Mouse (Mus musculus) neural tube, embryonic 11.5 days (tissue): ENCODE results near the gene Lbh. TPM values are rescaled to one million over a fixed set of nuclear protein-coding genes. Genes with fewer than 3 reads are reported as not detected.

ENCODE experiments used
- ATAC-seq: fragments of 200-750 bp; cut with Nextera tagmentation; 2 replicates; pipeline ENCODE4 v1.8.0; 2017; ENCODE audit warnings: moderate number of reproducible peaks, mild to moderate bottlenecking, moderate TSS enrichment, moderate library complexity; ENCODE audit not compliant: insufficient read depth, low FRiP score, low TSS enrichment
- DNase-seq: peaks from one replicate; pipeline ENCODE4 v3.0.0-alpha.2; 2015; ENCODE audit warnings: low spot score
- H3K27ac ChIP-seq: fragments of 300-500 bp; sonication (generic); 2 replicates; pipeline ENCODE4 v1.5.1; 2014; ENCODE audit warnings: low read depth, mild to moderate bottlenecking, low read length
- H3K27me3 ChIP-seq: fragments of 300-500 bp; sonication (generic); 2 replicates; pipeline ENCODE4 v1.6.1; 2014; ENCODE audit warnings: mild to moderate bottlenecking, low read length, mixed read lengths; ENCODE audit not compliant: control insufficient read depth, insufficient read depth
- H3K36me3 ChIP-seq: fragments of 300-500 bp; sonication (generic); 2 replicates; pipeline ENCODE4 v1.6.1; 2014; ENCODE audit warnings: mild to moderate bottlenecking, low read length, moderate library complexity, mixed read lengths; ENCODE audit not compliant: control insufficient read depth, insufficient read depth
- H3K4me1 ChIP-seq: fragments of 300-500 bp; sonication (generic); 2 replicates; pipeline ENCODE4 v1.6.1; 2014; ENCODE audit warnings: low read length, mixed read lengths; ENCODE audit not compliant: control insufficient read depth, insufficient read depth
- H3K4me2 ChIP-seq: fragments of 300-500 bp; sonication (generic); 2 replicates; pipeline ENCODE4 v1.6.1; 2014; ENCODE audit warnings: low read depth, mild to moderate bottlenecking, moderate library complexity
- H3K4me3 ChIP-seq: fragments of 300-500 bp; sonication (generic); 2 replicates; pipeline ENCODE4 v1.5.1; 2014; ENCODE audit warnings: low read depth, low read length
- H3K9ac ChIP-seq: fragments of 300-500 bp; sonication (generic); 2 replicates; pipeline ENCODE4 v1.6.1; 2014; ENCODE audit warnings: mild to moderate bottlenecking, low read length
- H3K9me3 ChIP-seq: fragments of 300-500 bp; sonication (generic); 2 replicates; pipeline ENCODE4 v1.6.1; 2016; ENCODE audit warnings: low read length; ENCODE audit not compliant: control insufficient read depth
- WGBS: fragments of 180-500 bp; shearing (Covaris S2); extraction: QIAGEN DNeasy Blood & Tissue Kit; methylation state at CpG from one replicate; pipeline ENCODE4 v1.1.7; 2014; 5-methylcytosine and 5-hydroxymethylcytosine counted together
- polyA plus RNA-seq: library from polyadenylated mRNA; unstranded; fragments of >200 nt; fragmentation: Nextera tagmentation; extraction: Ambion mirVana; gene quantifications from 2 replicates; pipeline ENCODE4 v1.2.1, GENCODE M21; 2014

Gene Lbh
- polyA plus RNA-seq, 1 experiment from 2014 or later, result 5.3 TPM

GRCm38 (mm10) chr17:72897076-72897475, 21.0 kb upstream of the Lbh start:
- ATAC-seq, result no peak
- Histone ChIP-seq H3K27me3 (no peaks in the 10 kb centered on the region), H3K9ac (no peak overlapping the region), H3K9me3 (no peaks in the 10 kb centered on the region), H3K36me3 (no peaks in the 10 kb centered on the region), H3K27ac (no peak overlapping the region), H3K4me2 (no peak overlapping the region), H3K4me1 (no peaks in the 10 kb centered on the region), H3K4me3 (no peak overlapping the region)
- no peak for DNase-seq
- WGBS, result 92% methylated on average over 7 of the region's 7 CpGs

GRCm38 (mm10) chr17:72897961-72898360, 20.1 kb upstream of the Lbh start:
- Histone ChIP-seq H3K4me2 (no peak overlapping the region), H3K36me3 (no peaks in the 10 kb centered on the region), H3K9ac (no peak overlapping the region), H3K9me3 (no peaks in the 10 kb centered on the region), H3K27me3 (no peaks in the 10 kb centered on the region), H3K27ac (no peak overlapping the region), H3K4me3 (no peak overlapping the region), H3K4me1 (no peaks in the 10 kb centered on the region)
- ATAC-seq, result no peak
- 88% methylated on average over 5 of the region's 5 CpGs for WGBS
- no peak for DNase-seq

GRCm38 (mm10) chr17:72898775-72899174, 19.3 kb upstream of the Lbh start:
- no peaks in the 10 kb centered on the region for H3K27me3 ChIP-seq
- H3K27ac ChIP-seq, result no peak overlapping the region
- H3K36me3 ChIP-seq, result no peaks in the 10 kb centered on the region
- no peak overlapping the region for H3K4me2 ChIP-seq
- H3K9me3 ChIP-seq, result no peaks in the 10 kb centered on the region
- no peaks in the 10 kb centered on the region for H3K4me1 ChIP-seq
- no peak overlapping the region for H3K9ac ChIP-seq
- no peak for DNase-seq
- 67% methylated on average over 3 of the region's 3 CpGs for WGBS
- no peak for ATAC-seq
- H3K4me3 ChIP-seq, result no peak overlapping the region

DNA sequence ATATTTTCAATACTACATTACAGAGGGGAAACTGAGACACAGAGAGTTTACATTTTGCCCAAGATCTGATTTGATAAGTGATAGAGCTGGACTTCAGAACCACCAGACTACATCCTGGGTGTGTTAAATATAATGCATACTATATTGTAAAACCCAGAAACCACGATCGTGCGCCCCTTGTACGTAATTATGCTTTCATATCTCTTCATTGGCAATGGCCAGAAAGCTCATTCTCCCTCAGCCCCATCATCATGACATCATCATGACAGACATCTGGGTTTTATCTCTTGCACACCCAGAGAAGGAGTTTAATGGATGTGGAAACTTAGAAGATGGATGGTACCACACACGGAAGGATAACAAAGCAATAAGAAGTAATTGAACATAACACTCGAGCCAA, 17.1 kb upstream of the Lbh start:
- no peaks in the 10 kb centered on the region for H3K27me3 ChIP-seq
- no peak overlapping the region for H3K9ac ChIP-seq
- H3K27ac ChIP-seq, result no peak overlapping the region
- no peak overlapping the region for H3K4me2 ChIP-seq
- no peaks in the 10 kb centered on the region for H3K9me3 ChIP-seq
- H3K36me3 ChIP-seq, result no peaks in the 10 kb centered on the region
- DNase-seq, result no peak
- no peak for ATAC-seq
- WGBS, result 91% methylated on average over 6 of the region's 6 CpGs
- no peak overlapping the region for H3K4me3 ChIP-seq
- no peaks in the 10 kb centered on the region for H3K4me1 ChIP-seq

DNA sequence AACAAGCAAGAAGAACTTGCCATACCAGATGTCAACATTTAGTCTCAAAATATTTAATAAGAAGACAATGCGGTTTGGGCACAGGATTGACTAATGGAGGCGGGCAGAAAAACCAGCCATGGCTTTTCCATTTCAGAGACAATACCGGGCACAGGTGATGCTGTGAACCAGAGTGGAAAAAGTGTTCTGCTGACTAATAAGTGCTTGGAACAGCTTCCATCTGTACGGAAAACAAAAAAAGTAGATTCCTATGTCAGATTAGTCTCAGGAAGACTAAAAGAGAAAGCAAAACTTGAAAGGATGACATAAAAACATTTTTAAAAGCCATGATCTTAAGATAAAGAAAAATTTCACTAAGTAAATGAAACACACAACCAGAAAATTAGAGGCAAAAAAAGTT, 16.4 kb upstream of the Lbh start:
- ATAC-seq (no peak), DNase-seq (no peak)
- Histone ChIP-seq H3K4me3 (no peak overlapping the region), H3K9ac (no peak overlapping the region), H3K27ac (no peak overlapping the region), H3K4me1 (no peaks in the 10 kb centered on the region), H3K4me2 (no peak overlapping the region), H3K27me3 (no peaks in the 10 kb centered on the region), H3K36me3 (no peaks in the 10 kb centered on the region), H3K9me3 (no peaks in the 10 kb centered on the region)
- 88% methylated on average over 4 of the region's 4 CpGs for WGBS

- Histone ChIP-seq H3K4me2 (no peak overlapping the region), H3K9me3 (no peaks in the 10 kb centered on the region), H3K36me3 (no peaks in the 10 kb centered on the region), H3K27ac (no peak overlapping the region), H3K4me1 (no peaks in the 10 kb centered on the region), H3K9ac (no peak overlapping the region), H3K27me3 (no peaks in the 10 kb centered on the region), H3K4me3 (no peak overlapping the region)
- 98% methylated on average over 5 of the region's 5 CpGs for WGBS
- DNase-seq (no peak), ATAC-seq (no peak)
Observed at GRCm38 (mm10) chr17:72903321-72903720, 14.8 kb upstream of the Lbh start.

DNA sequence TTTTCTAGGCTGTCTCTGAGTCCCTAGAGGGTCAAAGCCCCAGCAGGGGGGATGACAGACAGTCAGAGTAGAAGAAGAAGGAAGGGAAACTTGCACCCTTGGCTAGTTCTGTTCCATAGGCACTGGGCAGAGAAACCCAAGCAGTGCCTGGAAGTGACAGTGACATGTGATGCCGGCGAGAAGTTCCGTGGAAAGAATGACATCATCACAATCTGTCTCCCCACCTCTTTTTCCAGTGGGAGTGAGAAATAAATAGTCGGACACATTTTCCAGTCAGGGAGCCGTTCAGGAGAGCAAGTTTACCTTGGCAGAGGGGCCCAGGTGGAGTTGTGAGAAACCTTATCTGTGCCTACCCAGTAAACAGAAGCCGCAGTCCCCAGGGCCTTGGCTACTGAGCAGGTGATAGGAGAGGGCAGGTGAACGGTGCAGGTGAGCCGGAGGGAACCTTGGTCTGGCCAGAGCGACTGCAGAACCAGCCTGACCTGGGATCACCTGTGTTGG, 14.1 kb upstream of the Lbh start:
- H3K4me2 ChIP-seq, result no peak overlapping the region
- WGBS, result 87% methylated on average over 9 of the region's 9 CpGs
- H3K27ac ChIP-seq, result no peak overlapping the region
- no peaks in the 10 kb centered on the region for H3K36me3 ChIP-seq
- H3K4me1 ChIP-seq, result no peaks in the 10 kb centered on the region
- no peak overlapping the region for H3K9ac ChIP-seq
- no peak for ATAC-seq
- H3K4me3 ChIP-seq, result no peak overlapping the region
- no peaks in the 10 kb centered on the region for H3K27me3 ChIP-seq
- no peaks in the 10 kb centered on the region for H3K9me3 ChIP-seq
- DNase-seq, result no peak

GRCm38 (mm10) chr17:72904873-72905272, 13.2 kb upstream of the Lbh start:
- 83% methylated on average over 7 of the region's 7 CpGs for WGBS
- Histone ChIP-seq H3K36me3 (no peaks in the 10 kb centered on the region), H3K4me1 (no peaks in the 10 kb centered on the region), H3K4me2 (no peak overlapping the region), H3K9ac (no peak overlapping the region), H3K4me3 (no peak overlapping the region), H3K9me3 (no peaks in the 10 kb centered on the region), H3K27ac (no peak overlapping the region), H3K27me3 (no peaks in the 10 kb centered on the region)
- DNase-seq, result no peak
- ATAC-seq, result no peak

DNA sequence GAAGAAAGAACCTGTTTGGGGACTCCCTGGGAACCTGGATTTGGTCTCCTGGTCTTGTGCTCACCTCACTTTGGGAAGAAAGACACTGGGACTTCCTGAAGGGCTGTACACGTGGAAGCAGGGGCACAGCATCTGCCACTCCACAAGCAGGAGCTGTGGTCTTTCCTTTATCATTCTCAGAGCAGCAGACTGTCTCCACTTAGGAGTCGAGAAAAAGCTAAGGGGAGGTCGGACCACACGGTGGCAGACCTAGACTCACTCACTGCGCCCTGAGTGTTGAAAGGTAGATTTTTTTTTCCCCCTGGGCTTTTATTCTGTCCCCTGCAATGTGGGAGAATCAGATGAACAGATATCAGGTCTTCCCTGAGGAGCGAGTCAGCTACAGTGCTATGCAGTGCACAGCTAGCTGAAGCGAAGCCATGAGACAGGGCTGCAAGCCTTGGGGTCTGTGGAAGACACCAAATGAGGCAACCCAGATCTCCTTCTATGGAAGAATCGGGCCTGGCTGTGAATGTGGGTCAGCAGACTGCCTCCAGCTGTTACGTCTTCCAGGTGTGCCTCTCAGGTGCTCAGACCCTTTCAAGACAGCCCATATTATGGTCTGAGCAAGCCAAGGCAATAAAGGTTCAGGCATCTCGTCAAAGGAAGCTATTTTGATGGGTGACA, 11.7 kb upstream of the Lbh start:
- Histone ChIP-seq H3K9me3 (no peaks in the 10 kb centered on the region), H3K9ac (no peak overlapping the region), H3K4me2 (no peak overlapping the region), H3K36me3 (no peaks in the 10 kb centered on the region), H3K4me3 (no peak overlapping the region), H3K27me3 (no peaks in the 10 kb centered on the region), H3K27ac (no peak overlapping the region), H3K4me1 (no peaks in the 10 kb centered on the region)
- ATAC-seq (no peak), DNase-seq (no peak)
- WGBS, result 79% methylated on average over 10 of the region's 10 CpGs
